Mouse (Mus musculus): ENCODE data around the gene Gm44790. TPM values are rescaled to one million over a fixed set of nuclear protein-coding genes. Genes with fewer than 3 reads are reported as not detected.
"Not testable (repeated sequence)": the region's sequence is repeated elsewhere in the genome, so short reads cannot be mapped to it uniquely, and the experiment has no call there.

Gm44790 gene
- total RNA-seq, 2 experiments from 2014 or later = 0.47 TPM; not detected in 1

GRCm38 (mm10) chr6:86471317-86471716, 44.9 kb downstream of the Gm44790 start:
- intact Hi-C loops (cut with DNase I; ENCODE audit: low total_unique reads) = loop anchor here (5.0 kb wide), 1 partner anchor 56 kb away; the partner anchor contains the start of gene Pcbp1
- DNase-seq = no peak

GRCm38 (mm10) chr6:86471760-86472099, 45.3 kb downstream of the Gm44790 start:
- intact Hi-C loops (cut with DNase I; ENCODE audit: low total_unique reads) = loop anchor here (5.0 kb wide), 1 partner anchor 56 kb away; the partner anchor contains the start of gene Pcbp1
- no peak for DNase-seq

- peak; percentile 100 for DNase-seq
- intact Hi-C loops (cut with DNase I; ENCODE audit: low total_unique reads) = loop anchor here (5.0 kb wide), 1 partner anchor 55 kb away; the partner anchor contains the start of gene Pcbp1
Measured at GRCm38 (mm10) chr6:86472100-86472955, 45.9 kb downstream of the Gm44790 start.

GRCm38 (mm10) chr6:86473077-86473476, 46.6 kb downstream of the Gm44790 start:
- intact Hi-C loops (cut with DNase I; ENCODE audit: low total_unique reads) = loop anchor here (5.0 kb wide), 1 partner anchor 54 kb away; the partner anchor contains the start of gene Pcbp1
- no peak for DNase-seq

- DNase-seq = no peak
- intact Hi-C loops (cut with DNase I; ENCODE audit: low total_unique reads) = loop anchor here (5.0 kb wide), 1 partner anchor 53 kb away; the partner anchor contains the start of gene Pcbp1
Measured at GRCm38 (mm10) chr6:86474072-86474471, 47.6 kb downstream of the Gm44790 start.

GRCm38 (mm10) chr6:86474646-86475181, 48.3 kb downstream of the Gm44790 start:
- intact Hi-C loops (cut with DNase I; ENCODE audit: low total_unique reads) = loop anchor here (5.0 kb wide), 1 partner anchor 53 kb away; the partner anchor contains the start of gene Pcbp1
- no peak for DNase-seq

- intact Hi-C loops (cut with DNase I; ENCODE audit: low total_unique reads) = no loop called here
- peak; percentile 40 for DNase-seq
Measured at GRCm38 (mm10) chr6:86475462-86476167, 49.2 kb downstream of the Gm44790 start.

GRCm38 (mm10) chr6:86476931-86477330, 50.5 kb downstream of the Gm44790 start:
- DNase-seq = no peak
- intact Hi-C loops (cut with DNase I; ENCODE audit: low total_unique reads) = no loop called here

GRCm38 (mm10) chr6:86479311-86479710, 52.9 kb downstream of the Gm44790 start:
- DNase-seq = peak; percentile 33
- intact Hi-C loops (cut with DNase I; ENCODE audit: low total_unique reads) = no loop called here

GRCm38 (mm10) chr6:86479816-86480188, 53.3 kb downstream of the Gm44790 start:
- intact Hi-C loops (cut with DNase I; ENCODE audit: low total_unique reads) = no loop called here
- DNase-seq = no peak

GRCm38 (mm10) chr6:86480189-86480831, 53.9 kb downstream of the Gm44790 start:
- intact Hi-C loops (cut with DNase I; ENCODE audit: low total_unique reads) = no loop called here
- peak; percentile 60 for DNase-seq

- DNase-seq = no peak
- intact Hi-C loops (cut with DNase I; ENCODE audit: low total_unique reads) = no loop called here
Measured at GRCm38 (mm10) chr6:86481871-86482270, 55.4 kb downstream of the Gm44790 start.

GRCm38 (mm10) chr6:86485943-86486640, 59.6 kb downstream of the Gm44790 start:
- intact Hi-C loops (cut with DNase I; ENCODE audit: low total_unique reads) = loop anchor here (5.0 kb wide), 1 partner anchor 36 kb away; no protein-coding TSS in a partner anchor
- DNase-seq = peak; percentile 35

GRCm38 (mm10) chr6:86487358-86488148, 61.1 kb downstream of the Gm44790 start:
- intact Hi-C loops (cut with DNase I; ENCODE audit: low total_unique reads) = loop anchor here (5.0 kb wide), 1 partner anchor 35 kb away; no protein-coding TSS in a partner anchor
- peak; percentile 87 for DNase-seq

GRCm38 (mm10) chr6:86488149-86488485, 61.7 kb downstream of the Gm44790 start:
- peak; percentile 59 for DNase-seq
- intact Hi-C loops (cut with DNase I; ENCODE audit: low total_unique reads) = loop anchor here (5.0 kb wide), 1 partner anchor 34 kb away; no protein-coding TSS in a partner anchor

GRCm38 (mm10) chr6:86489945-86490344, 63.5 kb downstream of the Gm44790 start:
- no peak for DNase-seq
- intact Hi-C loops (cut with DNase I; ENCODE audit: low total_unique reads) = loop anchor here (5.0 kb wide), 1 partner anchor 32 kb away; no protein-coding TSS in a partner anchor

- DNase-seq; intact Hi-C loops (cut with DNase I; ENCODE audit: low total_unique reads): not testable (repeated sequence)
Measured at GRCm38 (mm10) chr6:86490413-86490812, 64.0 kb downstream of the Gm44790 start.
